Mouse (Mus musculus): Measurements from ENCODE around the gene Idh2. TPM values are rescaled to one million over a fixed set of nuclear protein-coding genes. Genes with fewer than 3 reads are reported as not detected.
A peak's percentile ranks its signal among the peaks of the same experiment; 100 is the strongest.

Idh2 gene
- total RNA-seq, 1 experiment, result 108 TPM

DNA sequence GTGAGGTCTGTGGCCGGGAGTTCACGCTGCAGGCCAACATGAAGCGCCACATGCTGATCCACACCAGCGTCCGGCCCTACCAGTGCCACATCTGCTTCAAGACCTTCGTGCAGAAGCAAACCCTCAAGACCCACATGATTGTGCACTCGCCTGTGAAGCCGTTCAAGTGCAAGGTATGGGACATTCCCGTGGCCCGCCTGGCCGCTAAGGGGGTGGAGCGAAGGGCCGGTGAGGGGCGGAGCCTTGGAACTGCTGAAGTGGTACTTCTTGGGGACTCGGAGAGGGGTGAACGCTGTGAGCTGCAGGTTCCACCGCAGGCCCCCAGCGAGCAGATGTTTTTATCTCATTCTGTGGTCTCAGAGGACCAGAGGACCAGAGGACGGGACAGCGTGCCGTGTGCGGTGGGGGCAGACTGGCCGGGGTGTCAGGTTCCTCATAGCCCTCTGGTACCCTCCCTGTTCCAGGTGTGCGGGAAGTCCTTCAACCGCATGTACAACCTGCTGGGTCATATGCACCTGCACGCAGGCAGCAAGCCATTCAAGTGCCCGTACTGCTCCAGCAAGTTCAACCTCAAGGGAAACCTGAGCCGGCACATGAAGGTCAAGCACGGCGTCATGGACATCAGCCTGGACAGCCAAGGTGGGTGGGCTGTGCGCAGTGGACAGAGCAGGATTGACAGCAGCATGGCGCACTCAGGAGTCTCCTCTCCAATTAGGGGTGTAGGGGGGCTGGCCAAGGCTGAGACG, 29.0 kb downstream of the Idh2 start:
- DNase-seq (ENCODE audit: low read depth, low spot score), result no peak
- no peaks in the 10 kb centered on the region for H3K9me3 ChIP-seq (ENCODE audit: control insufficient read depth, insufficient read depth, low read depth, low read length)
- H3K27ac ChIP-seq (ENCODE audit: insufficient read depth, low read depth, low read length, poor library complexity, severe bottlenecking), result peak overlapping the region; percentile 5; the same call in 1 of the 2 replicates
- TF ChIP-seq ZNF384 (IDR thresholded peaks at IDR 0.05; ENCODE audit: low read depth, low read length), result no peak
- 0 out of 2 replicates have a peak, but pooled peaks have one; percentile 60 for TF ChIP-seq MAFK (IDR thresholded peaks at IDR 0.05; ENCODE audit: insufficient read depth, low read depth, low read length)
- TF ChIP-seq ZC3H11A (IDR thresholded peaks at IDR 0.05; ENCODE audit: borderline replicate concordance, low read depth, low read length), result no peak
- TF ChIP-seq HCFC1 (IDR thresholded peaks at IDR 0.05; ENCODE audit: borderline replicate concordance, insufficient read depth, low read length), result no peak
- TF ChIP-seq CHD2 (IDR thresholded peaks at IDR 0.05; ENCODE audit: low read depth, low read length), result no peak
- peak overlapping the region in 1 of 2 experiments; percentile 11; a peak in 1 of 4 replicates for H3K4me3 ChIP-seq (ENCODE audit: insufficient read depth in 1 of 2, low read depth in 1 of 2, low read length in 2 of 2, poor library complexity in 1 of 2, severe bottlenecking in 1 of 2)
- in situ Hi-C loops (cut with MboI; ENCODE audit: low sequenced_read_pairs in 2 of 2, unreplicated experiment in 2 of 2), result no loop called here
- H3K9ac ChIP-seq (ENCODE audit: insufficient read depth, low read depth, low read length, poor library complexity, severe bottlenecking), result no peak overlapping the region
- peaks cover 68% of the 10 kb centered on the region for H3K36me3 ChIP-seq (ENCODE audit: control insufficient read depth, insufficient read depth, low read length, poor library complexity, severe bottlenecking)
- peaks cover 0 to 20% of the 10 kb centered on the region in 2 experiments; a peak in 2 of 4 replicates for H3K4me1 ChIP-seq (ENCODE audit: control insufficient read depth in 2 of 2, insufficient read depth in 2 of 2, low read length in 2 of 2, poor library complexity in 1 of 2)

- in situ Hi-C loops (cut with MboI; ENCODE audit: low sequenced_read_pairs in 2 of 2, unreplicated experiment in 2 of 2), result no loop called here
- Histone ChIP-seq H3K9me3 (ENCODE audit: control insufficient read depth, insufficient read depth, low read depth, low read length) (no peaks in the 10 kb centered on the region), H3K4me3 (ENCODE audit: insufficient read depth in 1 of 2, low read depth in 1 of 2, low read length in 2 of 2, poor library complexity in 1 of 2, severe bottlenecking in 1 of 2) (no peak overlapping the region), H3K27ac (ENCODE audit: insufficient read depth, low read depth, low read length, poor library complexity, severe bottlenecking) (no peak overlapping the region), H3K4me1 (ENCODE audit: control insufficient read depth in 2 of 2, insufficient read depth in 2 of 2, low read length in 2 of 2, poor library complexity in 1 of 2) (peaks cover 2 to 19% of the 10 kb centered on the region in 2 experiments; a peak in 2 of 4 replicates), H3K9ac (ENCODE audit: insufficient read depth, low read depth, low read length, poor library complexity, severe bottlenecking) (no peak overlapping the region), H3K36me3 (ENCODE audit: control insufficient read depth, insufficient read depth, low read length, poor library complexity, severe bottlenecking) (peaks cover 58% of the 10 kb centered on the region)
- TF ChIP-seq ZNF384 (IDR thresholded peaks at IDR 0.05; ENCODE audit: low read depth, low read length) (peak; percentile 97), ZC3H11A (IDR thresholded peaks at IDR 0.05; ENCODE audit: borderline replicate concordance, low read depth, low read length) (no peak)
- peak; percentile 90 for DNase-seq (ENCODE audit: low read depth, low spot score)
Observed at GRCm38 (mm10) chr7:80084484-80084931, 30.7 kb downstream of the Idh2 start.

DNA sequence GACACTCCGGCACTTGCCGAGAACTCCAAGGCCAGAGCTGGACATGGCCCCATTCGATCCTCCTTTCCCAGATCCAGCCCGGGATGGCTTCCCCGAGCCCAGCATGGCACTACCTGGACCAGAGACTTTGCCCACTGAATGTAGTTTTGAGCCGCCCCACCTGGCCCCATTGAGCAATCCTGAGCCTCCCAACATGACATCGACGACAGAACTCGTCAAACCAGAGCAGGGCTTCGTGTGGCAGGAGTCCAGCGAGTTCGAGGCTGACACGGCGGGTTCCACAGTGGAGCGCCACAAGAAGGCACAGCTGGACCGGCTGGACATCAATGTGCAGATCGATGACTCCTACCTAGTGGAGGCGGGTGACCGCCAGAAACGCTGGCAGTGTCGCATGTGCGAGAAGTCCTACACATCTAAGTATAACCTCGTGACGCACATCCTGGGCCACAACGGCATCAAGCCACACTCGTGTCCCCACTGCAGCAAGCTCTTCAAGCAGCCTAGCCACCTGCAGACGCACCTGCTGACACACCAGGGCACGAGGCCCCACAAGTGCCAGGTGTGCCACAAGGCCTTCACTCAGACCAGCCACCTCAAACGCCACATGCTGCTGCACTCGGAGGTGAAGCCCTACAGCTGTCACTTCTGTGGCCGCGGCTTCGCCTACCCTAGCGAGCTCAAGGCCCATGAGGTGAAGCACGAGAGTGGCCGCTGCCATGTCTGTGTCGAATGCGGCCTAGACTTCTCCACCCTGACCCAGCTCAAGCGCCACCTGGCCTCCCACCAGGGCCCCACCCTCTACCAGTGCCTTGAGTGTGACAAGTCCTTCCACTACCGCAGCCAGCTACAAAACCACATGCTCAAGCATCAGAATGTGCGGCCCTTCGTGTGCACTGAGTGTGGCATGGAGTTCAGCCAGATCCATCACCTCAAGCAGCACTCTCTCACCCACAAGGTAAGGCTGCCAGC, 33.3 kb downstream of the Idh2 start:
- in situ Hi-C loops (cut with MboI; ENCODE audit: low sequenced_read_pairs in 2 of 2, unreplicated experiment in 2 of 2), result no loop called here
- peaks cover 43% of the 10 kb centered on the region for H3K36me3 ChIP-seq (ENCODE audit: control insufficient read depth, insufficient read depth, low read length, poor library complexity, severe bottlenecking)
- peaks cover 2 to 25% of the 10 kb centered on the region in 2 experiments; a peak in 3 of 4 replicates for H3K4me1 ChIP-seq (ENCODE audit: control insufficient read depth in 2 of 2, insufficient read depth in 2 of 2, low read length in 2 of 2, poor library complexity in 1 of 2)
- DNase-seq (ENCODE audit: low read depth, low spot score), result no peak
- TF ChIP-seq MAFK (IDR thresholded peaks at IDR 0.05; ENCODE audit: insufficient read depth, low read depth, low read length) (no peak), ZC3H11A (IDR thresholded peaks at IDR 0.05; ENCODE audit: borderline replicate concordance, low read depth, low read length) (no peak), CHD2 (IDR thresholded peaks at IDR 0.05; ENCODE audit: low read depth, low read length) (no peak), ZNF384 (IDR thresholded peaks at IDR 0.05; ENCODE audit: low read depth, low read length) (no peak), HCFC1 (IDR thresholded peaks at IDR 0.05; ENCODE audit: borderline replicate concordance, insufficient read depth, low read length) (no peak)
- no peak overlapping the region for H3K9ac ChIP-seq (ENCODE audit: insufficient read depth, low read depth, low read length, poor library complexity, severe bottlenecking)
- peak overlapping the region in 1 of 2 experiments; percentile 13; a peak in 1 of 4 replicates for H3K4me3 ChIP-seq (ENCODE audit: insufficient read depth in 1 of 2, low read depth in 1 of 2, low read length in 2 of 2, poor library complexity in 1 of 2, severe bottlenecking in 1 of 2)
- H3K9me3 ChIP-seq (ENCODE audit: control insufficient read depth, insufficient read depth, low read depth, low read length), result no peaks in the 10 kb centered on the region
- H3K27ac ChIP-seq (ENCODE audit: insufficient read depth, low read depth, low read length, poor library complexity, severe bottlenecking), result no peak overlapping the region

- in situ Hi-C loops (cut with MboI; ENCODE audit: low sequenced_read_pairs in 2 of 2, unreplicated experiment in 2 of 2), result no loop called here
- Histone ChIP-seq H3K9me3 (ENCODE audit: control insufficient read depth, insufficient read depth, low read depth, low read length) (no peaks in the 10 kb centered on the region), H3K36me3 (ENCODE audit: control insufficient read depth, insufficient read depth, low read length, poor library complexity, severe bottlenecking) (peaks cover 29% of the 10 kb centered on the region), H3K4me1 (ENCODE audit: control insufficient read depth in 2 of 2, insufficient read depth in 2 of 2, low read length in 2 of 2, poor library complexity in 1 of 2) (peaks cover 10 to 39% of the 10 kb centered on the region in 2 experiments), H3K4me3 (ENCODE audit: insufficient read depth in 1 of 2, low read depth in 1 of 2, low read length in 2 of 2, poor library complexity in 1 of 2, severe bottlenecking in 1 of 2) (no peak overlapping the region; a peak in 1 of 4 replicates), H3K9ac (ENCODE audit: insufficient read depth, low read depth, low read length, poor library complexity, severe bottlenecking) (0 out of 2 replicates have a peak overlapping the region, but pooled peaks have one; percentile 6), H3K27ac (ENCODE audit: insufficient read depth, low read depth, low read length, poor library complexity, severe bottlenecking) (peak overlapping the region; percentile 35; the same call in 1 of the 2 replicates)
- DNase-seq (ENCODE audit: low read depth, low spot score), result no peak
- TF ChIP-seq CHD2 (IDR thresholded peaks at IDR 0.05; ENCODE audit: low read depth, low read length), result no peak
- TF ChIP-seq MAFK (IDR thresholded peaks at IDR 0.05; ENCODE audit: insufficient read depth, low read depth, low read length), result no peak
Observed at GRCm38 (mm10) chr7:80078792-80079301, 36.3 kb downstream of the Idh2 start.
